Mouse (Mus musculus) heart, embryonic 15.5 days (tissue): ENCODE data around the gene Snrpn. TPM values are rescaled to one million over a fixed set of nuclear protein-coding genes. Genes with fewer than 3 reads are reported as not detected.
"Not testable (repeated sequence)": the region's sequence is repeated elsewhere in the genome, so short reads cannot be mapped to it uniquely, and the experiment has no call there.

Source experiments
- ATAC-seq: fragments of 200-750 bp; cut with Nextera tagmentation; replicated peaks from 2 replicates; pipeline ENCODE4 v1.8.0; 2017; ENCODE audit warnings: low read depth, moderate TSS enrichment; ENCODE audit not compliant: insufficient number of reproducible peaks, insufficient read depth, low FRiP score
- H3K27ac ChIP-seq: fragments of 300-500 bp; sonication (generic); 2 replicates; pipeline ENCODE4 v1.5.1; 2015; ENCODE audit warnings: mild to moderate bottlenecking, inconsistent platforms
- H3K27me3 ChIP-seq: fragments of 300-500 bp; sonication (generic); 2 replicates; pipeline ENCODE4 v1.6.1; 2015; ENCODE audit warnings: inconsistent platforms
- H3K36me3 ChIP-seq: fragments of 300-500 bp; sonication (generic); 2 replicates; pipeline ENCODE4 v1.6.1; 2015; ENCODE audit warnings: mild to moderate bottlenecking, inconsistent platforms
- H3K4me1 ChIP-seq: fragments of 300-500 bp; sonication (generic); replicated peaks from 2 replicates; pipeline ENCODE4 v1.6.1; 2015; ENCODE audit warnings: inconsistent platforms
- H3K4me2 ChIP-seq: fragments of 300-500 bp; sonication (generic); 2 replicates; pipeline ENCODE4 v1.6.1; 2015; ENCODE audit warnings: inconsistent platforms, mild to moderate bottlenecking, moderate library complexity
- H3K4me3 ChIP-seq: fragments of 300-500 bp; sonication (generic); 2 replicates; pipeline ENCODE4 v1.5.1; 2015; ENCODE audit warnings: mild to moderate bottlenecking, inconsistent platforms
- H3K9ac ChIP-seq: fragments of 300-500 bp; sonication (generic); 2 replicates; pipeline ENCODE4 v1.6.1; 2015; ENCODE audit warnings: mild to moderate bottlenecking, inconsistent platforms
- H3K9me3 ChIP-seq: fragments of 300-500 bp; sonication (generic); replicated peaks from 2 replicates; pipeline ENCODE4 v1.6.1; 2016; ENCODE audit warnings: inconsistent platforms
- WGBS: fragments of 180-500 bp; shearing (Covaris S2); methylation state at CpG from one replicate; pipeline ENCODE4 v1.1.7; 2015; ENCODE audit warnings: mixed read lengths; 5-methylcytosine and 5-hydroxymethylcytosine counted together
- polyA plus RNA-seq: library from polyadenylated mRNA; unstranded; fragments of >200 nt; fragmentation: Nextera tagmentation; extraction: Ambion mirVana; gene quantifications from 2 replicates; pipeline ENCODE4 v1.2.1, GENCODE M21; 2015

Snrpn gene
- polyA plus RNA-seq: 44.9 and 49.6 TPM in 2 replicates

GRCm38 (mm10) chr7:60139742-60140480 is at the start of gene Snrpn:
Gene Snrpn (minus strand): TSS chr7:60140219.
- no peaks in the 10 kb centered on the region for H3K36me3 ChIP-seq
- H3K9ac ChIP-seq: no peak within 1 kb of the TSS
- no peak for ATAC-seq
- H3K4me1 ChIP-seq: no peaks in the 10 kb centered on the region
- H3K27ac ChIP-seq: no peak within 1 kb of the TSS
- H3K4me3 ChIP-seq: no peak within 1 kb of the TSS
- no peaks in the 10 kb centered on the region for H3K9me3 ChIP-seq
- H3K27me3 ChIP-seq: no peaks in the 10 kb centered on the region
- H3K4me2 ChIP-seq: no peak within 1 kb of the TSS
- WGBS: 51% methylated on average over 4 of the region's 4 CpGs

GRCm38 (mm10) chr7:60170250-60171185 is 30.5 kb upstream of the Snrpn start:
- Histone ChIP-seq H3K36me3 (no peaks in the 10 kb centered on the region), H3K27ac (no peak overlapping the region), H3K9ac (no peak overlapping the region), H3K4me2 (no peak overlapping the region), H3K9me3 (no peaks in the 10 kb centered on the region), H3K4me1 (no peaks in the 10 kb centered on the region), H3K4me3 (no peak overlapping the region), H3K27me3 (no peaks in the 10 kb centered on the region)
- no peak for ATAC-seq
- WGBS: 56% methylated on average over 5 of the region's 5 CpGs

- Histone ChIP-seq H3K9me3 (no peaks in the 10 kb centered on the region), H3K4me2 (no peak overlapping the region), H3K4me3 (no peak overlapping the region), H3K27me3 (no peaks in the 10 kb centered on the region), H3K36me3 (no peaks in the 10 kb centered on the region), H3K27ac (no peak overlapping the region), H3K4me1 (no peaks in the 10 kb centered on the region), H3K9ac (no peak overlapping the region)
- WGBS: 60% methylated on average over 7 of the region's 7 CpGs
- ATAC-seq: no peak
Observed at GRCm38 (mm10) chr7:60125332-60125731, 14.7 kb downstream of the Snrpn start.

GRCm38 (mm10) chr7:60123086-60123624 is 16.9 kb downstream of the Snrpn start:
- H3K9ac ChIP-seq, H3K4me2 ChIP-seq, H3K9me3 ChIP-seq, H3K4me1 ChIP-seq, ATAC-seq, H3K27me3 ChIP-seq, H3K4me3 ChIP-seq, H3K36me3 ChIP-seq, H3K27ac ChIP-seq: not testable (repeated sequence)
- WGBS: 51% methylated on average over 3 of the region's 3 CpGs

GRCm38 (mm10) chr7:60122434-60123085 is 17.5 kb downstream of the Snrpn start:
- Histone ChIP-seq H3K4me3 (no peak overlapping the region), H3K9me3 (no peaks in the 10 kb centered on the region), H3K27me3 (no peaks in the 10 kb centered on the region), H3K4me1 (no peaks in the 10 kb centered on the region), H3K4me2 (no peak overlapping the region), H3K27ac (no peak overlapping the region), H3K9ac (no peak overlapping the region), H3K36me3 (no peaks in the 10 kb centered on the region)
- no peak for ATAC-seq
- WGBS: 54% methylated on average over 2 of the region's 2 CpGs

- Histone ChIP-seq H3K4me1 (no peaks in the 10 kb centered on the region), H3K9me3 (no peaks in the 10 kb centered on the region), H3K36me3 (no peaks in the 10 kb centered on the region), H3K9ac (no peak overlapping the region), H3K27ac (no peak overlapping the region), H3K27me3 (no peaks in the 10 kb centered on the region), H3K4me3 (no peak overlapping the region), H3K4me2 (no peak overlapping the region)
- 55% methylated on average over 3 of the region's 3 CpGs for WGBS
- ATAC-seq: no peak
Observed at GRCm38 (mm10) chr7:60097154-60097859, 42.7 kb downstream of the Snrpn start.

GRCm38 (mm10) chr7:60076301-60076700 is 63.7 kb downstream of the Snrpn start:
- Histone ChIP-seq H3K27me3 (no peaks in the 10 kb centered on the region), H3K27ac (no peak overlapping the region), H3K9ac (no peak overlapping the region), H3K36me3 (no peaks in the 10 kb centered on the region), H3K9me3 (no peaks in the 10 kb centered on the region), H3K4me3 (no peak overlapping the region), H3K4me2 (no peak overlapping the region), H3K4me1 (no peaks in the 10 kb centered on the region)
- 63% methylated on average over 2 of the region's 2 CpGs for WGBS
- no peak for ATAC-seq

GRCm38 (mm10) chr7:60047481-60048201 is 92.4 kb downstream of the Snrpn start:
- no peaks in the 10 kb centered on the region for H3K36me3 ChIP-seq
- no peaks in the 10 kb centered on the region for H3K9me3 ChIP-seq
- H3K4me2 ChIP-seq: no peak overlapping the region
- no peak for ATAC-seq
- H3K9ac ChIP-seq: no peak overlapping the region
- H3K4me3 ChIP-seq: no peak overlapping the region
- no peaks in the 10 kb centered on the region for H3K27me3 ChIP-seq
- H3K27ac ChIP-seq: no peak overlapping the region
- H3K4me1 ChIP-seq: no peaks in the 10 kb centered on the region
- 60% methylated on average over 6 of the region's 6 CpGs for WGBS

GRCm38 (mm10) chr7:60013186-60013585 is 126.8 kb downstream of the Snrpn start:
- H3K27me3 ChIP-seq: no peaks in the 10 kb centered on the region
- no peaks in the 10 kb centered on the region for H3K4me1 ChIP-seq
- H3K9ac ChIP-seq: no peak overlapping the region
- 66% methylated on average over 3 of the region's 3 CpGs for WGBS
- H3K27ac ChIP-seq: no peak overlapping the region
- H3K9me3 ChIP-seq: no peaks in the 10 kb centered on the region
- H3K4me3 ChIP-seq: no peak overlapping the region
- no peaks in the 10 kb centered on the region for H3K36me3 ChIP-seq
- no peak overlapping the region for H3K4me2 ChIP-seq
- no peak for ATAC-seq

- Histone ChIP-seq H3K27ac (no peak overlapping the region), H3K27me3 (no peaks in the 10 kb centered on the region), H3K36me3 (no peaks in the 10 kb centered on the region), H3K4me1 (no peaks in the 10 kb centered on the region), H3K4me3 (no peak overlapping the region), H3K9me3 (no peaks in the 10 kb centered on the region; the same call in 1 of the 2 replicates), H3K9ac (no peak overlapping the region), H3K4me2 (no peak overlapping the region)
- ATAC-seq: no peak
- WGBS: 39% methylated on average over 3 of the region's 3 CpGs
Observed at GRCm38 (mm10) chr7:60007727-60008360, 132.2 kb downstream of the Snrpn start.
